Mouse (Mus musculus) limb, embryonic 12.5 days (tissue): ENCODE results near the gene Pak2. TPM values are rescaled to one million over a fixed set of nuclear protein-coding genes. Genes with fewer than 3 reads are reported as not detected.
"Not testable (repeated sequence)": the region's sequence is repeated elsewhere in the genome, so short reads cannot be mapped to it uniquely, and the experiment has no call there.

Source experiments
- ATAC-seq: fragments of 200-750 bp; cut with Nextera tagmentation; 2 replicates; pipeline ENCODE4 v1.8.0; 2017; ENCODE audit warnings: low read depth, moderate TSS enrichment; ENCODE audit not compliant: insufficient number of reproducible peaks, insufficient read depth, low FRiP score, low TSS enrichment
- H3K27ac ChIP-seq: fragments of 300-500 bp; sonication (generic); 2 replicates; pipeline ENCODE4 v1.5.1; 2016; ENCODE audit warnings: mild to moderate bottlenecking, moderate library complexity
- H3K27me3 ChIP-seq: fragments of 300-500 bp; sonication (generic); 2 replicates; pipeline ENCODE4 v1.6.1; 2016; ENCODE audit warnings: mild to moderate bottlenecking, moderate library complexity
- H3K36me3 ChIP-seq: fragments of 300-500 bp; sonication (generic); 2 replicates; pipeline ENCODE4 v1.6.1; 2016; ENCODE audit warnings: mild to moderate bottlenecking, moderate library complexity
- H3K4me1 ChIP-seq: fragments of 300-500 bp; sonication (generic); replicated peaks from 2 replicates; pipeline ENCODE4 v1.6.1; 2016
- H3K4me2 ChIP-seq: fragments of 300-500 bp; sonication (generic); 2 replicates; pipeline ENCODE4 v1.6.1; 2016; ENCODE audit warnings: mild to moderate bottlenecking, moderate library complexity
- H3K4me3 ChIP-seq: fragments of 300-500 bp; sonication (generic); replicated peaks from 2 replicates; pipeline ENCODE4 v1.5.1; 2016; ENCODE audit warnings: mild to moderate bottlenecking
- H3K9ac ChIP-seq: fragments of 300-500 bp; sonication (generic); replicated peaks from 2 replicates; pipeline ENCODE4 v1.6.1; 2016; ENCODE audit warnings: mild to moderate bottlenecking, moderate library complexity
- H3K9me3 ChIP-seq: fragments of 300-500 bp; sonication (generic); 2 replicates; pipeline ENCODE4 v1.6.1; 2016; ENCODE audit warnings: mild to moderate bottlenecking, moderate library complexity
- WGBS: fragments of 180-500 bp; shearing (Covaris S2); methylation state at CpG from one replicate; pipeline ENCODE4 v1.1.7; 2016; 5-methylcytosine and 5-hydroxymethylcytosine counted together
- polyA plus RNA-seq: library from polyadenylated mRNA; unstranded; fragments of >200 nt; fragmentation: Nextera tagmentation; extraction: Ambion mirVana; gene quantifications from 2 replicates; pipeline ENCODE4 v1.2.1, GENCODE M21; 2016

Gene Pak2
- polyA plus RNA-seq, 1 experiment from 2014 or later = 37.9 TPM

DNA sequence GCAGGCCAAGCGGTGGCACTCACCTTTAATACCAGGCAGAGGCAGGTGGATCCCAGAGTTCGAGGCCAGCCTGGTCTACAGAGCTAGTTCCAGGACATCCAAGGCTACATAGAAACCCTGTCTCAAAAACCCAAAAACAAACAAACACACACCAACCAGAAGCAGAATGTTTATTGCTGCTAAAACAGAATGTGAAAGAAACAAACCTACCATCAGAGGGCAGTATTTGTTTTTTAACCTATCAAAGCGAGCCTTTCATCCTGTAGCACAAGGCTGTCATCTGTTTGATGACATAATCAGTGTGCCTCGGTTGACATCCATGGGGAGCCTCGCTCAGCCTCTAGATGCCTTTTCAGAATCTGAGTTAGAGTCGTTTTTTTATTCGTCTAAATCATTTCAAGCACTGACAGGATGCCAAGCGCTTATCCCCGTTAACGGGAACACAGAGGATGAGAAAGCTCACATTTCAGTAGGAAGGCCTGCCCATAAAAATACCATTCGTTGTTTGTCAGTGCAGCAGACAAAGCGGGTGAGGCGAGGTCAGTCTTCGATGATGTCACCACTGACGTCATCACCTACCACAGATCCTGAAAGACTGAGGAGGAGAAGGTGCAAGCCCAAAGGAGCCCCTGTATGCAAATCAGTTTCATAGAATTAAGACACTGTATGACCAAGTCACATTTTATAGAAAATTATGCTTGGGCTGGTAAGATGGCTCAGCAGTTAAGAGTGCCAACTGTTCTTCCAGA is 32.0 kb upstream of the Pak2 start:
- Histone ChIP-seq H3K9me3 (no peaks in the 10 kb centered on the region), H3K9ac (no peak overlapping the region), H3K36me3 (peaks cover 41% of the 10 kb centered on the region), H3K27ac (no peak overlapping the region), H3K4me3 (no peak overlapping the region), H3K4me1 (no peaks in the 10 kb centered on the region), H3K4me2 (no peak overlapping the region), H3K27me3 (no peaks in the 10 kb centered on the region)
- ATAC-seq = no peak
- WGBS = 73% methylated on average over 15 of the region's 15 CpGs

GRCm38 (mm10) chr16:32108578-32108977 is 29.4 kb upstream of the Pak2 start:
- Histone ChIP-seq H3K27ac (no peak overlapping the region), H3K9ac (no peak overlapping the region), H3K36me3 (peaks cover 64% of the 10 kb centered on the region), H3K27me3 (no peaks in the 10 kb centered on the region), H3K4me2 (no peak overlapping the region), H3K4me1 (no peaks in the 10 kb centered on the region), H3K4me3 (no peak overlapping the region), H3K9me3 (0 out of 2 replicates have a peak, but pooled peaks cover 2% of the 10 kb centered on the region)
- no peak for ATAC-seq
- WGBS = 90% methylated on average over 2 of the region's 2 CpGs

- no peaks in the 10 kb centered on the region for H3K27me3 ChIP-seq
- H3K4me1 ChIP-seq = no peaks in the 10 kb centered on the region
- H3K27ac ChIP-seq = no peak overlapping the region
- H3K36me3 ChIP-seq = peaks cover 68% of the 10 kb centered on the region
- WGBS = 78% methylated on average over 7 of the region's 7 CpGs
- no peak overlapping the region for H3K4me3 ChIP-seq
- H3K9me3 ChIP-seq = 0 out of 2 replicates have a peak, but pooled peaks cover 2% of the 10 kb centered on the region
- H3K4me2 ChIP-seq = no peak overlapping the region
- no peak overlapping the region for H3K9ac ChIP-seq
- no peak for ATAC-seq
These were observed 29.0 kb upstream of the Pak2 start for GRCm38 (mm10) chr16:32108170-32108569.

GRCm38 (mm10) chr16:32107342-32108045 is 28.4 kb upstream of the Pak2 start:
- Histone ChIP-seq H3K9ac (no peak overlapping the region), H3K4me1 (no peaks in the 10 kb centered on the region), H3K27me3 (no peaks in the 10 kb centered on the region), H3K27ac (no peak overlapping the region), H3K9me3 (0 out of 2 replicates have a peak, but pooled peaks cover 2% of the 10 kb centered on the region), H3K36me3 (peaks cover 75% of the 10 kb centered on the region), H3K4me2 (no peak overlapping the region), H3K4me3 (no peak overlapping the region)
- ATAC-seq = no peak
- WGBS = 93% methylated on average over 12 of the region's 12 CpGs

GRCm38 (mm10) chr16:32105698-32106097 is 26.6 kb upstream of the Pak2 start:
- Histone ChIP-seq H3K36me3 (peaks cover 79% of the 10 kb centered on the region), H3K27me3 (no peaks in the 10 kb centered on the region), H3K4me1 (no peaks in the 10 kb centered on the region), H3K4me2 (no peak overlapping the region), H3K27ac (no peak overlapping the region), H3K9me3 (0 out of 2 replicates have a peak, but pooled peaks cover 2% of the 10 kb centered on the region), H3K4me3 (no peak overlapping the region), H3K9ac (no peak overlapping the region)
- ATAC-seq = no peak
- 94% methylated on average over 1 of the region's 1 CpGs for WGBS

GRCm38 (mm10) chr16:32102295-32102694 is 23.2 kb upstream of the Pak2 start:
- Histone ChIP-seq H3K4me2 (no peak overlapping the region), H3K27me3 (no peaks in the 10 kb centered on the region), H3K9me3 (0 out of 2 replicates have a peak, but pooled peaks cover 2% of the 10 kb centered on the region), H3K4me3 (no peak overlapping the region), H3K9ac (no peak overlapping the region), H3K27ac (no peak overlapping the region), H3K4me1 (peaks cover 10% of the 10 kb centered on the region), H3K36me3 (peaks cover 50% of the 10 kb centered on the region)
- 81% methylated on average over 13 of the region's 13 CpGs for WGBS
- ATAC-seq = no peak

DNA sequence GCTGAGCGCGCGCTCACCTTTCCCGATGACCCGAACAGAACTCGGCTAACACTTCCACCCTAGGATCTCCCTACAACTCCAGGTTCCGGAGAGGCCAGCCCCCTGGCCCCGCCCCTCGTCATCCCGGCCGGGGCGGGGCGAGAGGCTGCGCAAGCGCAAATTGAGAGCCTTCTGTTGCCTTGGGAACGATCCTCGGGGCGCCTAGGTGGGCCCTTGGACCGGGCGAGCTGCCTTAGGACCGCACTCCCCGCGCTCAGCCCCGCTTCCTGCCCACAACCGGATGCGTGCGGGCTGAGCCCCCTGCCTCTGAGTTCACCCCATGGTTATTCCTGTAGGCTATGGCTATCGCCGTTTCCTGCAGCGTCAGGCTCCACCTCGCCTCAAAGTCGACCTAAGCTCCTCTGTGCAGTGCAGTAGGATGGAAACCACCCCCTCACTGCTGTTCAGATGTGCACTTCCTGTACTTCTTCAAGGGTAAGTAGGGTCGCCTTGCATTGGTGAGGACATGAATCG is 20.6 kb upstream of the Pak2 start, which contains the start of the genes Pigx and Cep19:
TSS of gene Pigx (minus strand) at position 103 of the 513 bp plus-strand sequence.
TSS of gene Cep19 (plus strand) at position 163 of the 513 bp plus-strand sequence.
- H3K4me2 ChIP-seq = peak within 1 kb of the TSS; percentile 80
- peak; percentile 96 for ATAC-seq
- peak within 1 kb of the TSS; percentile 93 for H3K27ac ChIP-seq
- H3K9ac ChIP-seq = peak within 1 kb of the TSS; percentile 83
- H3K4me1 ChIP-seq = peaks cover 10% of the 10 kb centered on the region
- H3K27me3 ChIP-seq = no peaks in the 10 kb centered on the region
- WGBS = 0% methylated on average over 34 of the region's 34 CpGs
- H3K9me3 ChIP-seq = no peaks in the 10 kb centered on the region
- H3K4me3 ChIP-seq = peak within 1 kb of the TSS; percentile 83
- peaks cover 37% of the 10 kb centered on the region for H3K36me3 ChIP-seq

DNA sequence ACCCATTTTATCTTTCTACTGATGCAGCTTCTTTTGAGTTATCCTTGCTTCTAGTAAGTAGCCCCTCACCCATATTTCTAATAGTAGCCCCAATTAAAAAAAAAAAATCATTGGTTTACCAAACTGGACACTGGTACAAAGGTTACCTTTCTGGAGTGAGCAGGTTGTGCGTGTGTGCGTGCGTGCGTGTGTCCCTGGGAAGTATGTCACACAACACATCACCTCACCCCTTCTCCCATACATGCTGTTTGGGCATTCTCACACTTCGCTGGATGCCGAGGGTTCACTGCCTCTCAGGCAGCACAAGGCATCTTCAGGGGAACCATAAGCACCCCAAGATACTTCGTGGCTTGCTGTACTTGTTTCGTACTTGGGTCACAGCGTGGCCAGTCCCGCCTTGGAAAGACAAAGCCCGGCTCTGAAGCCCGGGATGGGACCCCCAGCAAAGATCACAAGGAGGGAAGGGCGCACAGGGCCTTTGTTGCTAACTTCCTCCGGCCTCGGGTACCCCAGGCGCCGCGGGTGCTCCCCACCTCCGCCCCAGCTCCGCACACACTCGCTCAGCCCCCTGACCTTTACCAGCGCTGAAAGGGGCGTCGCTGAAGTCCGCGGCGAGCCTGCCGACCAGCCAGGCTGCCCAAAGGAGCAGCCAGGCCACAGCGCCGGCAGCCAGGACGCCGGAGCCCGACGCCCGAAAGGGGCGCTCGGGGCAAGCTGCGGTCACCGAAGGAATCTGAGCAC is 19.9 kb upstream of the Pak2 start:
- peak overlapping the region; percentile 93 for H3K27ac ChIP-seq
- ATAC-seq = peak; percentile 58; the same call in 1 of the 2 replicates
- H3K27me3 ChIP-seq = no peaks in the 10 kb centered on the region
- no peaks in the 10 kb centered on the region for H3K9me3 ChIP-seq
- peaks cover 36% of the 10 kb centered on the region for H3K36me3 ChIP-seq
- under 1% methylated on average over 39 of the region's 39 CpGs for WGBS
- H3K4me2 ChIP-seq = peak overlapping the region; percentile 80
- peak overlapping the region; percentile 83 for H3K9ac ChIP-seq
- H3K4me3 ChIP-seq = peak overlapping the region; percentile 83
- H3K4me1 ChIP-seq = peaks cover 10% of the 10 kb centered on the region

GRCm38 (mm10) chr16:32097757-32098156 is 18.6 kb upstream of the Pak2 start:
- H3K27me3 ChIP-seq, H3K27ac ChIP-seq, H3K9ac ChIP-seq, ATAC-seq, H3K9me3 ChIP-seq, H3K4me2 ChIP-seq, H3K4me1 ChIP-seq, H3K4me3 ChIP-seq: not testable (repeated sequence)
- WGBS = 82% methylated on average over 2 of the region's 2 CpGs
- H3K36me3 ChIP-seq = peaks cover 27% of the 10 kb centered on the region

DNA sequence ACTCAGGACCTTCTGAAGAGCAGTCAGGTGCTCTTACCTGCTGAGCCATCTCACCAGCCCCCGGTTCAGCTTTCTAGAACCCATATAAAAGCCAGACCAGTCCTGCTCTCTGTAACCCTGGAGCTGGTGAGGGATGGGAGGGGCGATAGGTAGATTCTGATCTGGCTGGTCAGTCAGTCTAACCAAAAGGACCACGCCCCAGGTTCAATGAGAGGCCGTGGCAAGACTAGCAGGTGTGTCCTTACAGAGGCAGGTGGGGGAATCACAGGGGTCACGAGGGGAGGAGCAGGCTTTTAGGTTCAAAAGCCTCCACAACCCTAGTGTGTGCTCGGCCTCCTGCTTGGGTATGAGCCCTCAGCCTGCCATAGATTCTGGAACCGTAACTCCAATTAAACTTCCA is 12.3 kb upstream of the Pak2 start:
- H3K27me3 ChIP-seq = no peaks in the 10 kb centered on the region
- H3K27ac ChIP-seq = no peak overlapping the region
- no peak overlapping the region for H3K4me2 ChIP-seq
- no peak overlapping the region for H3K4me3 ChIP-seq
- no peak overlapping the region for H3K9ac ChIP-seq
- no peak for ATAC-seq
- H3K9me3 ChIP-seq = no peaks in the 10 kb centered on the region
- H3K36me3 ChIP-seq = peaks cover 78% of the 10 kb centered on the region
- H3K4me1 ChIP-seq = no peaks in the 10 kb centered on the region
- 94% methylated on average over 7 of the region's 7 CpGs for WGBS
